Mouse (Mus musculus) heart, postnatal 0 days (tissue): ENCODE data around the gene Ccdc114. TPM values are rescaled to one million over a fixed set of nuclear protein-coding genes. Genes with fewer than 3 reads are reported as not detected.

Experiments used
- ATAC-seq: fragments of 200-750 bp; cut with Nextera tagmentation; 2 replicates; pipeline ENCODE4 v1.8.0; 2017; ENCODE audit warnings: low read depth, moderate number of reproducible peaks, moderate library complexity; ENCODE audit not compliant: insufficient read depth
- DNase-seq: peaks from one replicate; pipeline ENCODE4 v3.0.0-alpha.2; 2016; ENCODE audit warnings: low spot score
- H3K27ac ChIP-seq: fragments of 300-500 bp; sonication (generic); 2 replicates; pipeline ENCODE4 v1.5.1; 2014; ENCODE audit warnings: low read depth, mild to moderate bottlenecking
- H3K27me3 ChIP-seq: fragments of 300-500 bp; sonication (generic); 2 replicates; pipeline ENCODE4 v1.6.1; 2014; ENCODE audit warnings: low read length, mixed read lengths; ENCODE audit not compliant: control insufficient read depth, insufficient read depth
- H3K36me3 ChIP-seq: fragments of 300-500 bp; sonication (generic); replicated peaks from 2 replicates; pipeline ENCODE4 v1.6.1; 2014; ENCODE audit warnings: low read length, mixed read lengths; ENCODE audit not compliant: control insufficient read depth, insufficient read depth
- H3K4me1 ChIP-seq: fragments of 300-500 bp; sonication (generic); 2 replicates; pipeline ENCODE4 v1.6.1; 2014; ENCODE audit warnings: antibody characterized with exemption; ENCODE audit not compliant: control insufficient read depth, insufficient read depth
- H3K4me2 ChIP-seq: fragments of 300-500 bp; sonication (generic); 2 replicates; pipeline ENCODE4 v1.6.1; 2014; ENCODE audit warnings: low read depth, mild to moderate bottlenecking, low read length, moderate library complexity
- H3K4me3 ChIP-seq: fragments of 300-500 bp; sonication (generic); 2 replicates; pipeline ENCODE4 v1.5.1; 2014; ENCODE audit warnings: low read depth, low read length
- H3K9ac ChIP-seq: fragments of 300-500 bp; sonication (generic); replicated peaks from 2 replicates; pipeline ENCODE4 v1.6.1; 2014; ENCODE audit warnings: low read depth, low read length, mixed read lengths
- H3K9me3 ChIP-seq: fragments of 300-500 bp; sonication (generic); replicated peaks from 2 replicates; pipeline ENCODE4 v1.6.1; 2016; ENCODE audit warnings: low read length; ENCODE audit not compliant: control insufficient read depth
- CTCF ChIP-seq: IDR thresholded peaks from 2 replicates; pipeline ENCODE4 v1.5.1; 2016; ENCODE audit warnings: antibody characterized with exemption, control low read depth, low read depth
- EP300 ChIP-seq: IDR thresholded peaks from 2 replicates; pipeline ENCODE4 v1.6.1; 2016; ENCODE audit warnings: antibody characterized with exemption, low read depth
- WGBS: fragments of 180-500 bp; shearing (Covaris S2); extraction: QIAGEN DNeasy Blood & Tissue Kit; methylation state at CpG from one replicate; pipeline ENCODE4 v1.1.7; 2014; 5-methylcytosine and 5-hydroxymethylcytosine counted together
- polyA plus RNA-seq: library from polyadenylated mRNA; unstranded; fragments of >200 nt; fragmentation: Nextera tagmentation; extraction: Ambion mirVana; gene quantifications from 2 replicates; pipeline ENCODE4 v1.2.1, GENCODE M21; 2015
- total RNA-seq: library from RNA; depleted of rRNA; stranded (reverse); fragments of >200 nt; gene quantifications from 2 replicates; pipeline ENCODE4 v1.2.3, GENCODE M21; 2014; ENCODE audit warnings: low replicate concordance; rRNA removed

The Ccdc114 gene
- total and polyA plus RNA-seq, 2 experiments from 2014 or later, result 1.7 to 2.9 TPM

GRCm38 (mm10) chr7:45986893-45987292 is 63.0 kb downstream of the Ccdc114 start:
- H3K4me2 ChIP-seq, result no peak overlapping the region
- no peaks in the 10 kb centered on the region for H3K36me3 ChIP-seq
- H3K27me3 ChIP-seq, result no peaks in the 10 kb centered on the region
- no peak overlapping the region for H3K4me3 ChIP-seq
- no peaks in the 10 kb centered on the region for H3K4me1 ChIP-seq
- TF ChIP-seq EP300 (no peak), CTCF (no peak)
- 64% methylated on average over 6 of the region's 6 CpGs for WGBS
- no peak overlapping the region for H3K27ac ChIP-seq
- no peak for DNase-seq
- no peak overlapping the region for H3K9ac ChIP-seq
- no peaks in the 10 kb centered on the region for H3K9me3 ChIP-seq
- no peak for ATAC-seq

GRCm38 (mm10) chr7:45988344-45988743 is 64.5 kb downstream of the Ccdc114 start:
- 88% methylated on average over 1 of the region's 1 CpGs for WGBS
- TF ChIP-seq CTCF (no peak), EP300 (no peak)

GRCm38 (mm10) chr7:45992470-45992869 is 68.6 kb downstream of the Ccdc114 start:
- TF ChIP-seq EP300 (no peak), CTCF (no peak)
- Histone ChIP-seq H3K27ac (no peak overlapping the region), H3K4me1 (no peaks in the 10 kb centered on the region), H3K9me3 (no peaks in the 10 kb centered on the region), H3K9ac (no peak overlapping the region), H3K27me3 (no peaks in the 10 kb centered on the region), H3K4me2 (no peak overlapping the region), H3K4me3 (no peak overlapping the region), H3K36me3 (no peaks in the 10 kb centered on the region)
- WGBS, result 77% methylated on average over 8 of the region's 8 CpGs
- DNase-seq (no peak), ATAC-seq (no peak)

More at GRCm38 (mm10) chr7:45988344-45988743, 64.5 kb downstream of the Ccdc114 start:
- Histone ChIP-seq H3K4me1 (no peaks in the 10 kb centered on the region), H3K27ac (no peak overlapping the region), H3K4me2 (no peak overlapping the region), H3K27me3 (no peaks in the 10 kb centered on the region), H3K9me3 (no peaks in the 10 kb centered on the region), H3K9ac (no peak overlapping the region), H3K36me3 (no peaks in the 10 kb centered on the region), H3K4me3 (no peak overlapping the region)
- DNase-seq, result no peak
- no peak for ATAC-seq

Other genes with a start within 250 kb of the Ccdc114 start
- not detected in 2 replicates for gene Ntn5, start 240.1 kb upstream of the Ccdc114 start, total RNA-seq
- gene Ntn5, start 240.1 kb upstream of the Ccdc114 start, polyA plus RNA-seq, result 0.11 TPM in 1 of 2 replicates, not detected in the other
- 0.62 and 1.3 TPM in 2 replicates for gene Sec1, start 229.7 kb upstream of the Ccdc114 start, total RNA-seq
- 0.16 and 0.33 TPM in 2 replicates for gene Sec1, start 229.7 kb upstream of the Ccdc114 start, polyA plus RNA-seq
- gene Car11, start 224.2 kb upstream of the Ccdc114 start, total RNA-seq, result 1.6 and 3.0 TPM in 2 replicates
- gene Car11, start 224.2 kb upstream of the Ccdc114 start, polyA plus RNA-seq, result 2.5 and 2.8 TPM in 2 replicates
- gene Dbp, start 219.0 kb upstream of the Ccdc114 start, total RNA-seq, result 29.3 and 37.4 TPM in 2 replicates
- 21.9 and 24.9 TPM in 2 replicates for gene Dbp, start 219.0 kb upstream of the Ccdc114 start, polyA plus RNA-seq
- 1,259 and 1,310 TPM in 2 replicates for gene Rpl18, start 208.6 kb upstream of the Ccdc114 start, total RNA-seq
- gene Rpl18, start 208.6 kb upstream of the Ccdc114 start, polyA plus RNA-seq, result 479 and 486 TPM in 2 replicates
- gene Sphk2, start 206.1 kb upstream of the Ccdc114 start, total RNA-seq, result 19.5 and 23.3 TPM in 2 replicates
- 11.1 and 11.4 TPM in 2 replicates for gene Sphk2, start 206.1 kb upstream of the Ccdc114 start, polyA plus RNA-seq
- gene Fam83e, start 202.9 kb upstream of the Ccdc114 start, total RNA-seq, result not detected in 2 replicates
- 0.07 and 0.26 TPM in 2 replicates for gene Fam83e, start 202.9 kb upstream of the Ccdc114 start, polyA plus RNA-seq
- not detected in 2 replicates for gene Spaca4, start 198.3 kb upstream of the Ccdc114 start, total RNA-seq
- gene Spaca4, start 198.3 kb upstream of the Ccdc114 start, polyA plus RNA-seq, result not detected in 2 replicates
- 0.31 TPM in 1 of 2 replicates, not detected in the other for gene Lmtk3, start 140.3 kb upstream of the Ccdc114 start, total RNA-seq
- not detected in 2 replicates for gene Lmtk3, start 140.3 kb upstream of the Ccdc114 start, polyA plus RNA-seq
- gene Sult2b1, start 139.4 kb upstream of the Ccdc114 start, total RNA-seq, result not detected in 2 replicates
- gene Sult2b1, start 139.4 kb upstream of the Ccdc114 start, polyA plus RNA-seq, result 0.23 and 0.27 TPM in 2 replicates
- gene Cyth2, start 109.5 kb upstream of the Ccdc114 start, total RNA-seq, result 99.9 and 102 TPM in 2 replicates
- gene Cyth2, start 109.5 kb upstream of the Ccdc114 start, polyA plus RNA-seq, result 86.5 and 90.0 TPM in 2 replicates
- 0.35 TPM in 1 of 2 replicates, not detected in the other for gene Kcnj14, start 99.3 kb upstream of the Ccdc114 start, total RNA-seq
- gene Kcnj14, start 99.3 kb upstream of the Ccdc114 start, polyA plus RNA-seq, result 0.26 and 0.29 TPM in 2 replicates
- gene Grwd1, start 93.1 kb upstream of the Ccdc114 start, total RNA-seq, result 26.7 and 28.8 TPM in 2 replicates
- 19.3 and 22.7 TPM in 2 replicates for gene Grwd1, start 93.1 kb upstream of the Ccdc114 start, polyA plus RNA-seq
- 279 and 304 TPM in 2 replicates for gene Kdelr1, start 51.3 kb upstream of the Ccdc114 start, total RNA-seq
- gene Kdelr1, start 51.3 kb upstream of the Ccdc114 start, polyA plus RNA-seq, result 58.5 and 62.4 TPM in 2 replicates
- 1.0 and 3.1 TPM in 2 replicates for gene Grin2d, start 45.7 kb upstream of the Ccdc114 start, total RNA-seq
- 0.12 and 0.16 TPM in 2 replicates for gene Grin2d, start 45.7 kb upstream of the Ccdc114 start, polyA plus RNA-seq
- 0.27 TPM in 1 of 2 replicates, not detected in the other for gene Syngr4, start 27.4 kb upstream of the Ccdc114 start, total RNA-seq
- 0.58 and 0.71 TPM in 2 replicates for gene Syngr4, start 27.4 kb upstream of the Ccdc114 start, polyA plus RNA-seq
- 94.0 and 124 TPM in 2 replicates for gene Tmem143, start 27.1 kb upstream of the Ccdc114 start, total RNA-seq
- gene Tmem143, start 27.1 kb upstream of the Ccdc114 start, polyA plus RNA-seq, result 11.7 and 12.0 TPM in 2 replicates
- gene Emp3, start 2.7 kb upstream of the Ccdc114 start, total RNA-seq, result 43.4 and 46.1 TPM in 2 replicates
- 73.0 and 75.6 TPM in 2 replicates for gene Emp3, start 2.7 kb upstream of the Ccdc114 start, polyA plus RNA-seq
- not detected in 2 replicates for gene Abcc6, start 106.2 kb downstream of the Ccdc114 start, total RNA-seq
- gene Abcc6, start 106.2 kb downstream of the Ccdc114 start, polyA plus RNA-seq, result not detected in 2 replicates
- gene Nomo1, start 109.6 kb downstream of the Ccdc114 start, total RNA-seq, result 35.7 and 42.3 TPM in 2 replicates
- gene Nomo1, start 109.6 kb downstream of the Ccdc114 start, polyA plus RNA-seq, result 20.9 and 23.6 TPM in 2 replicates
- 72.0 and 103 TPM in 2 replicates for gene Kcnj11, start 176.7 kb downstream of the Ccdc114 start, total RNA-seq
- gene Kcnj11, start 176.7 kb downstream of the Ccdc114 start, polyA plus RNA-seq, result 14.4 and 14.6 TPM in 2 replicates